Mouse (Mus musculus): ENCODE results near the gene Adi1. TPM values are rescaled to one million over a fixed set of nuclear protein-coding genes. Genes with fewer than 3 reads are reported as not detected.
A peak's percentile ranks its signal among the peaks of the same experiment; 100 is the strongest.

Adi1 gene
- polyA plus RNA-seq, 1 experiment from 2014 or later, result 40.4 TPM

DNA sequence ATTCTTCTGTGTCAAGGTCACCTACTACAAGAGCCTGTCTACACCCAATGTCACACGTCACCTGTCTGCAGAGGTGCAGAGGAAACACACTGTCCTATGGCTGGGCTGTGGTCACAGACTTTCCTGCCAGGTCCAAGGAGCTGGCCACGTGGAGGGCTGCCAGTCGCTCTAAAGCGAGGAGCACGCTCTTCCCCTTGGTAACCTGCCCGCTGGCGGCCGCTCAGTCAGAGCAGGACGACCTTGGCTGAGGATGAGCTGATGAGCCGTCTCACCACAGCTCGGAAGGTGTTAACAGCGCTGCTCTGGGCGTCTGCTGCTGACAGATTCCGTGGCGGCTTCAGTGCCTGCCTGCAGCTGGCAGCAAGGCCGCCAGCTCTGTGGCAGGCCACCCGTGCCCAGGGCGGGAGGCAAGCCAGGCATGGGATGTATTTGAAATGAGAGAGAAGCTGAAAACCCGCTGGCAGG, 25.6 kb downstream of the Adi1 start:
- 33% methylated on average over 19 of the region's 19 CpGs for WGBS
- Histone ChIP-seq H3K27me3 (replicated peaks; ENCODE audit: control insufficient read depth, insufficient read depth, low read length) (no peaks in the 10 kb centered on the region), H3K9me3 (ENCODE audit: control insufficient read depth, low read length) (no peaks in the 10 kb centered on the region), H3K4me1 (replicated peaks; ENCODE audit: control insufficient read depth, insufficient read depth, low read length) (peaks cover 42% of the 10 kb centered on the region), H3K9ac (replicated peaks; ENCODE audit: low read depth, low read length) (peak overlapping the region; percentile 33), H3K36me3 (ENCODE audit: control insufficient read depth, insufficient read depth) (no peaks in the 10 kb centered on the region), H3K4me3 (replicated peaks; ENCODE audit: low read length) (no peak overlapping the region), H3K27ac (ENCODE audit: low read length) (peak overlapping the region; percentile 90), H3K4me2 (ENCODE audit: low read length) (no peak overlapping the region; the same call in 1 of the 2 replicates)
- peak; percentile 68 for ATAC-seq

DNA sequence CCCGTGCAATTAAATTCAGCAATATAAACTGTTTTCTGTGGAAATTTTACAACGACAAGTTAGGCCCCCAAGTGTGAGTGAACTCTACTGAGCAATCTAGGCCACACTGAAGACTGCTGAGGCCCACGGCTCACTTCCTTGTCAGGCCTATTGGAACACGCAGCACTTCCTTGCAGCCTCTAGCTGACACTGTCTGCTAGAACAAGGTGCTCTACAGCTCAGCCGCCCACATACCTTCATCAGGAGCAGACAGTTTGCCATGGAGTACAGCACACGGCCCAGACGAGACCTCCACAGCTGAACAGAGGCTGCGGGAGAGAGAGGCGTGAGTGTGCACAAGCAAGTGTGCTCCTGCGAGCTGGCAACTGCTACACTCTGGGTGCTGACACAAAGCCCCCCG, 26.3 kb downstream of the Adi1 start:
- Histone ChIP-seq H3K36me3 (ENCODE audit: control insufficient read depth, insufficient read depth) (no peaks in the 10 kb centered on the region), H3K4me2 (ENCODE audit: low read length) (no peak overlapping the region), H3K27me3 (replicated peaks; ENCODE audit: control insufficient read depth, insufficient read depth, low read length) (no peaks in the 10 kb centered on the region), H3K9me3 (ENCODE audit: control insufficient read depth, low read length) (no peaks in the 10 kb centered on the region), H3K4me1 (replicated peaks; ENCODE audit: control insufficient read depth, insufficient read depth, low read length) (peaks cover 42% of the 10 kb centered on the region), H3K27ac (ENCODE audit: low read length) (peak overlapping the region; percentile 90), H3K9ac (replicated peaks; ENCODE audit: low read depth, low read length) (peak overlapping the region; percentile 37; the same call in 1 of the 2 replicates), H3K4me3 (replicated peaks; ENCODE audit: low read length) (no peak overlapping the region)
- WGBS, result 61% methylated on average over 11 of the region's 11 CpGs
- ATAC-seq, result no peak

DNA sequence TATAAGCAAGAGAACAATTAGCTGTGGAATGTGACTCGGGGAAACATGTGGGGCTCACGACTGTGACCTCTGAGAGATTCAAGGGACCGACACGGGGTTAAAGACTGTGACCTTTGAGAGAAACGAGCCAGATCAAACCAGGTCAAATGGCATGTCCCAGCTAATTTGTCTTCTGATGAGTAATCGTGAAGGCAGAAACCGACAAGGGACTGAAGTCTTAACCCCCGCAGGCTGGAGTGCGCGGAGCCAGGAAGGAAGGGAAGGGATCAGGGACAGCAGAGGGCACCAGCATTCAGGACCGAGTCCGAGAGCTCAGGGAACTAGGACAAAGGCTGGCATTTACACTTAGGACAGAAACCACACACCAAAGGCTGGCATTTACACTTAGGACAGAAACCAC, 29.4 kb downstream of the Adi1 start:
- H3K4me1 ChIP-seq (replicated peaks; ENCODE audit: control insufficient read depth, insufficient read depth, low read length), result peaks cover 29% of the 10 kb centered on the region
- ATAC-seq, result no peak
- H3K36me3 ChIP-seq (ENCODE audit: control insufficient read depth, insufficient read depth), result peaks cover 2% of the 10 kb centered on the region
- H3K27me3 ChIP-seq (replicated peaks; ENCODE audit: control insufficient read depth, insufficient read depth, low read length), result no peaks in the 10 kb centered on the region
- WGBS, result 22% methylated on average over 12 of the region's 12 CpGs
- H3K9me3 ChIP-seq (ENCODE audit: control insufficient read depth, low read length), result no peaks in the 10 kb centered on the region
- H3K9ac ChIP-seq (replicated peaks; ENCODE audit: low read depth, low read length), result no peak overlapping the region
- H3K27ac ChIP-seq (ENCODE audit: low read length), result no peak overlapping the region
- no peak overlapping the region for H3K4me2 ChIP-seq (ENCODE audit: low read length)
- H3K4me3 ChIP-seq (replicated peaks; ENCODE audit: low read length), result no peak overlapping the region

GRCm38 (mm10) chr12:28705204-28705603, 30.2 kb downstream of the Adi1 start:
- 88% methylated on average over 6 of the region's 6 CpGs for WGBS
- Histone ChIP-seq H3K4me3 (replicated peaks; ENCODE audit: low read length) (no peak overlapping the region), H3K27ac (ENCODE audit: low read length) (no peak overlapping the region), H3K4me2 (ENCODE audit: low read length) (no peak overlapping the region), H3K36me3 (ENCODE audit: control insufficient read depth, insufficient read depth) (peaks cover 7% of the 10 kb centered on the region), H3K27me3 (replicated peaks; ENCODE audit: control insufficient read depth, insufficient read depth, low read length) (no peaks in the 10 kb centered on the region), H3K4me1 (replicated peaks; ENCODE audit: control insufficient read depth, insufficient read depth, low read length) (peaks cover 22% of the 10 kb centered on the region), H3K9me3 (ENCODE audit: control insufficient read depth, low read length) (no peaks in the 10 kb centered on the region), H3K9ac (replicated peaks; ENCODE audit: low read depth, low read length) (no peak overlapping the region)
- ATAC-seq, result no peak

DNA sequence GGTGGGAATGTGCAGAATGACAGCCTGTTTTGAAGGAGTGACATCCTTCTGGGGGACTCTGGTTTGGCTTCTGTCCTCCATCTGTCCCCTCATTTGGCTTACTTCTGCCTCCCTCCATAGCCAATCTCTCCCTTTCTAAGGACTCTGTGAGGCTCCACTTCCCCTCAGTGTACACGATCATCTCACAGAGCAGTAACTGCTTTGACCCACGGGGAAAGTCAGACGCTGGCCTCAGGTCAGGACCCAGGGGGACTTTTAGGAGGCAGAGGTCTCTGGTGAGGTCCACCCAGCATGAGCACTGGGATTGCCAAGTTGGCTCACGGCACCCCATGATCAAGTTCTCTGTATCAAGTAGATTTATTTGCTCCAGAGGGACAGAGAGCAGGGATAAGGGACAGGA, 33.1 kb downstream of the Adi1 start:
- Histone ChIP-seq H3K27ac (ENCODE audit: low read length) (no peak overlapping the region), H3K9me3 (ENCODE audit: control insufficient read depth, low read length) (no peaks in the 10 kb centered on the region)
- ATAC-seq, result no peak

GRCm38 (mm10) chr12:28710566-28711185, 35.6 kb downstream of the Adi1 start:
- H3K9me3 ChIP-seq (ENCODE audit: control insufficient read depth, low read length), result no peaks in the 10 kb centered on the region
- no peaks in the 10 kb centered on the region for H3K27me3 ChIP-seq (replicated peaks; ENCODE audit: control insufficient read depth, insufficient read depth, low read length)
- no peak for ATAC-seq
- 65% methylated on average over 22 of the region's 22 CpGs for WGBS
- H3K9ac ChIP-seq (replicated peaks; ENCODE audit: low read depth, low read length), result no peak overlapping the region
- H3K4me3 ChIP-seq (replicated peaks; ENCODE audit: low read length), result no peak overlapping the region
- no peak overlapping the region; the same call in 1 of the 2 replicates for H3K27ac ChIP-seq (ENCODE audit: low read length)
- peaks cover 10% of the 10 kb centered on the region for H3K36me3 ChIP-seq (ENCODE audit: control insufficient read depth, insufficient read depth)
- no peak overlapping the region for H3K4me2 ChIP-seq (ENCODE audit: low read length)
- H3K4me1 ChIP-seq (replicated peaks; ENCODE audit: control insufficient read depth, insufficient read depth, low read length), result no peaks in the 10 kb centered on the region; the same call in 1 of the 2 replicates

More for the DNA sequence above, 33.1 kb downstream of the Adi1 start:
- 85% methylated on average over 4 of the region's 4 CpGs for WGBS
- H3K36me3 ChIP-seq (ENCODE audit: control insufficient read depth, insufficient read depth), result peaks cover 10% of the 10 kb centered on the region
- peaks cover 5% of the 10 kb centered on the region for H3K4me1 ChIP-seq (replicated peaks; ENCODE audit: control insufficient read depth, insufficient read depth, low read length)
- H3K4me2 ChIP-seq (ENCODE audit: low read length), result no peak overlapping the region
- H3K9ac ChIP-seq (replicated peaks; ENCODE audit: low read depth, low read length), result no peak overlapping the region
- H3K4me3 ChIP-seq (replicated peaks; ENCODE audit: low read length), result no peak overlapping the region
- no peaks in the 10 kb centered on the region for H3K27me3 ChIP-seq (replicated peaks; ENCODE audit: control insufficient read depth, insufficient read depth, low read length)

- Histone ChIP-seq H3K36me3 (ENCODE audit: control insufficient read depth, insufficient read depth) (peaks cover 7% of the 10 kb centered on the region), H3K9ac (replicated peaks; ENCODE audit: low read depth, low read length) (no peak overlapping the region)
- 85% methylated on average over 24 of the region's 24 CpGs for WGBS
These were observed 40.0 kb downstream of the Adi1 start for GRCm38 (mm10) chr12:28714822-28715632.

GRCm38 (mm10) chr12:28717066-28717465, 42.0 kb downstream of the Adi1 start:
- H3K9ac ChIP-seq (replicated peaks; ENCODE audit: low read depth, low read length), result no peak overlapping the region

More at GRCm38 (mm10) chr12:28714822-28715632, 40.0 kb downstream of the Adi1 start:
- no peak overlapping the region for H3K4me3 ChIP-seq (replicated peaks; ENCODE audit: low read length)
- no peaks in the 10 kb centered on the region; the same call in 1 of the 2 replicates for H3K4me1 ChIP-seq (replicated peaks; ENCODE audit: control insufficient read depth, insufficient read depth, low read length)
- H3K27me3 ChIP-seq (replicated peaks; ENCODE audit: control insufficient read depth, insufficient read depth, low read length), result no peaks in the 10 kb centered on the region
- H3K27ac ChIP-seq (ENCODE audit: low read length), result no peak overlapping the region
- H3K9me3 ChIP-seq (ENCODE audit: control insufficient read depth, low read length), result no peaks in the 10 kb centered on the region
- no peak overlapping the region for H3K4me2 ChIP-seq (ENCODE audit: low read length)
- ATAC-seq, result no peak

DNA sequence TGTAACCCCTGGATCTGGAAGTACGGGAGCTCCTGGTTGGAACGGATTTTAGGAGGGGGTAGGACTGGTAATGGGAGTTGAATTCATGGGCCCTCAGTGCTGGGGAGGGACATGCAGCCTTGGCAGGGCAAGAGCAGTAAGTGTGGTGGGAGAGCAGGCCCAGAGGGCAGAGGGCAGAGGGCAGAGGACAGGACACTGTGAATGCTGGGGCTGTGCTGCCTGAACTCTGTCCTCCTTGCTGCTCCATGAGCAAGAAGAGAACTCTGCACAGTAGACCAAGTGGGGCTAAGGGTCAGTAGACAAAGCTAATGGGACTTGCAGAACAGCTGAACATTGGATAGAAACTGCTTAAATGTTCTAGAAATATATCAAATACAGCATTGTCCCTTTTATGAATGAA, 43.1 kb downstream of the Adi1 start:
- H3K4me3 ChIP-seq (replicated peaks; ENCODE audit: low read length), result no peak overlapping the region
- H3K4me2 ChIP-seq (ENCODE audit: low read length), result no peak overlapping the region
- no peak overlapping the region for H3K9ac ChIP-seq (replicated peaks; ENCODE audit: low read depth, low read length)
- H3K27me3 ChIP-seq (replicated peaks; ENCODE audit: control insufficient read depth, insufficient read depth, low read length), result no peaks in the 10 kb centered on the region
- H3K36me3 ChIP-seq (ENCODE audit: control insufficient read depth, insufficient read depth), result peaks cover 18% of the 10 kb centered on the region
- H3K27ac ChIP-seq (ENCODE audit: low read length), result no peak overlapping the region
- 95% methylated on average over 2 of the region's 2 CpGs for WGBS
- no peaks in the 10 kb centered on the region for H3K4me1 ChIP-seq (replicated peaks; ENCODE audit: control insufficient read depth, insufficient read depth, low read length)
- H3K9me3 ChIP-seq (ENCODE audit: control insufficient read depth, low read length), result no peaks in the 10 kb centered on the region
- no peak for ATAC-seq

More at GRCm38 (mm10) chr12:28717066-28717465, 42.0 kb downstream of the Adi1 start:
- ATAC-seq, result no peak
- WGBS, result 70% methylated on average over 2 of the region's 2 CpGs
- Histone ChIP-seq H3K4me2 (ENCODE audit: low read length) (no peak overlapping the region), H3K27ac (ENCODE audit: low read length) (no peak overlapping the region), H3K36me3 (ENCODE audit: control insufficient read depth, insufficient read depth) (peaks cover 17% of the 10 kb centered on the region), H3K9me3 (ENCODE audit: control insufficient read depth, low read length) (no peaks in the 10 kb centered on the region), H3K4me3 (replicated peaks; ENCODE audit: low read length) (no peak overlapping the region), H3K27me3 (replicated peaks; ENCODE audit: control insufficient read depth, insufficient read depth, low read length) (no peaks in the 10 kb centered on the region), H3K4me1 (replicated peaks; ENCODE audit: control insufficient read depth, insufficient read depth, low read length) (no peaks in the 10 kb centered on the region)

Measured in forebrain, embryonic 16.5 days (tissue).